Mouse (Mus musculus) thymus, adult 18-20 months (tissue): Measurements from ENCODE around the gene Gpt2.
A peak's percentile ranks its signal among the peaks of the same experiment; 100 is the strongest.

ENCODE experiments used
- DNase-seq, 2 experiments: peaks; one replicate each; pipeline ENCODE4 v3.0.0; 2022; ENCODE audit warnings: mixed read lengths in 2 of 2

The Gpt2 gene

GRCm38 (mm10) chr8:85487906-85488620 is 4.3 kb upstream of the Gpt2 start:
- DNase-seq = no peak

- DNase-seq = no peak
Observed at GRCm38 (mm10) chr8:85488631-85489030, 3.7 kb upstream of the Gpt2 start.

- no peak for DNase-seq
Observed at GRCm38 (mm10) chr8:85489546-85489945, 2.8 kb upstream of the Gpt2 start.

DNA sequence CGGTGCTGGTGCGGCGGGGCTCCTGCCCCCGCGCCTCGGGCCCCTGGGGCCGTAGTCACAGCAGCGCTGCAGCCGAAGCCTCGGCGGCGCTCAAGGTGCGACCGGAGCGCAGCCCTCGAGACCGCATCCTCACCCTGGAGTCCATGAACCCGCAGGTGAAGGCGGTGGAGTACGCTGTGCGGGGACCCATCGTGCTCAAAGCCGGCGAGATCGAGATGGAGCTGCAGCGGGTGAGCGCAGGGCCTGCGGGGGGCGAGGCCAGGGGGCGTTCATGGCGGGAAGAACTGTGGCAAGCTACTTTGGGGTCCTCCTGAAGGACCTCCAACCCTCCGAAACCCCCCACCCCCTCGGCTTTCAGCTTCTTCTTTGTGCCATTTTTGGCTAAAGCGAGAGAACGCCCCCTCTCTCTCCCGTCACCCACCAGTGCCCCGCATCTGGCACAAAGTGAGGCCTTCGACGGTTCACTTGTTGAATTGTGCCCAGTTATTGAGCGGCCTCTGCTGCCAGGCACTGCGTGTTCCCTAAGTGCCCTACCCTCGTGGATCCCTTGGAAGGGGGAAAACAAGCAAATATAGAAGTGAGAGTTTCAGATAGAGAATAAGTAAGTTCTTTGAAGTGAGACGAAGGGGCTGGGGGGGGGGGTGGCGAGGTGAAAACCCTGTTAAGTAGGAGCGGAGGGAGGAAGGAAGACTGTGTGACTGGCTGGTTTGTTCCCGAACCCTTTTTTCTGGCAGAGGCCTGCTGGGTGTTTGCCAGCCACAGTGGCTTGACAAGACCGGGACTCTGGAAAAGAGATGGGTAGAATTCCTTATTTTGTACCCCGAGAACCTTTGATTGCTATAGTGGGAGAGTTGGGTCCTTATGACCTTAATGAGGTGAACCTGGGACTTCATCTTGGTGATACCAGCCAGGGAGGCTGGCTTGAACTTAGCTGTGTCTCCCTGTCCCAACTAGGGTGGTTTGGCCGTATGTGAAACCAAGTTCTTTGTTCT is 860 bp downstream of the Gpt2 start:
- DNase-seq = peak in 1 of 2 experiments; percentile 13

GRCm38 (mm10) chr8:85496125-85496524 is 3.7 kb downstream of the Gpt2 start:
- no peak for DNase-seq

- DNase-seq = no peak
Observed at GRCm38 (mm10) chr8:85496778-85497177, 4.4 kb downstream of the Gpt2 start.

GRCm38 (mm10) chr8:85498577-85498976 is 6.2 kb downstream of the Gpt2 start:
- DNase-seq = no peak

- no peak for DNase-seq
Observed at GRCm38 (mm10) chr8:85500460-85500859, 8.1 kb downstream of the Gpt2 start.

- DNase-seq = no peak
Observed at GRCm38 (mm10) chr8:85500955-85501685, 8.7 kb downstream of the Gpt2 start.

- DNase-seq = no peak
Observed at GRCm38 (mm10) chr8:85502381-85502780, 10.0 kb downstream of the Gpt2 start.

DNA sequence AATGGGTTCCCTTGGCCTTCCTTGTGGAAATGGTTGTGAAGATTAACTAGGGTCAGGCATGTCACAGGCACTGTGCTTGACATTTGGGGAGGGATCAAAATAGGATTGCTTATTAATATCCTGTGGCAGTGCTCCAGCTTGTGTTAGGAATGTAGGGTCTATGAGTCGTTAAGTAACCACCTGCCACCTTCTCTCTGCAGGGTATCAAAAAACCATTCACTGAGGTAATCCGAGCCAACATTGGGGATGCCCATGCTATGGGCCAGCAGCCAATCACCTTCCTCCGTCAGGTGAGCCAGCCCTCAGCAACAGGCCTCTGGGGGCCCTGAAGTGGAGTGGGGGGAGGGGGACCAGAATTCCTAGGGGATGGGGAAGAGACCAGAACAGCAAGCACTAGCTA is 10.7 kb downstream of the Gpt2 start:
- no peak for DNase-seq

GRCm38 (mm10) chr8:85504704-85505103 is 12.3 kb downstream of the Gpt2 start:
- no peak for DNase-seq

- DNase-seq = no peak
Observed at GRCm38 (mm10) chr8:85506620-85507019, 14.2 kb downstream of the Gpt2 start.

- DNase-seq = no peak
Observed at GRCm38 (mm10) chr8:85508661-85509060, 16.3 kb downstream of the Gpt2 start.

DNA sequence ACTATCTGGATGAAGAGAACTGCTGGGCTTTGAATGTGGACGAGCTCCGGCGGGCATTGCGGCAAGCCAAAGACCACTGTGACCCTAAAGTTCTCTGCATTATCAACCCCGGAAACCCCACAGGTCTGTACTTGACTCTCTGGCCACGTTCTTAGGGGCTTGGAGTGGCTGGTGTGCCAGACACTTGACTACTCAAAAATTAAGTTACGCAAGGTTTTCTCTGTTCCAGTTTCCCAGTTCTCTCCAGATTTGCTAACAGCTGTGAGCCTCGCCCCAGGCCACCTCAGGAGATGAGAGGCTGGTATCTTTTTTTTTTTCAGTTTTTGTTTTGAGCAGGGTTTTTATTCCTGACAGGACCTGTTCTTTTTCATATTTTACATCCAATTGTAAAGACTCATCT is 19.9 kb downstream of the Gpt2 start:
- DNase-seq = no peak

GRCm38 (mm10) chr8:85513283-85513682 is 20.9 kb downstream of the Gpt2 start:
- no peak for DNase-seq

- no peak for DNase-seq
Observed at GRCm38 (mm10) chr8:85515391-85515790, 23.0 kb downstream of the Gpt2 start.

- no peak for DNase-seq
Observed at GRCm38 (mm10) chr8:85517336-85517735, 25.0 kb downstream of the Gpt2 start.

DNA sequence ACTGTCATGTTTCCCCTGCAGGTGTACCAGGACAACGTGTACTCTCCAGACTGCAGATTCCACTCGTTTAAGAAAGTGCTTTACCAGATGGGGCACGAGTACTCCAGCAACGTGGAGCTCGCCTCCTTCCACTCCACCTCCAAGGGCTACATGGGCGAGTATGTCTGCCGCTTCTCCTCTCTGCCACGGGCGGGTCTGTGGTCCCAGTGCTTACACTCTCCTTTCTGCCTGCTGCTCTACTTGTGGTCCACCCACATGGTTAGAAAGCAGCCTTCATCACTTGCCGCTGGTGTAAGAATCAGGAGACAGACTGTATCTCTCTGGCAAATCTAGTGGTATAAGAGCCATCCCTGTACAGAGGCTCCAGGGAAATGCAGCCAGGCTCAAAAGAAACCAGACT is 25.6 kb downstream of the Gpt2 start:
- DNase-seq = no peak

DNA sequence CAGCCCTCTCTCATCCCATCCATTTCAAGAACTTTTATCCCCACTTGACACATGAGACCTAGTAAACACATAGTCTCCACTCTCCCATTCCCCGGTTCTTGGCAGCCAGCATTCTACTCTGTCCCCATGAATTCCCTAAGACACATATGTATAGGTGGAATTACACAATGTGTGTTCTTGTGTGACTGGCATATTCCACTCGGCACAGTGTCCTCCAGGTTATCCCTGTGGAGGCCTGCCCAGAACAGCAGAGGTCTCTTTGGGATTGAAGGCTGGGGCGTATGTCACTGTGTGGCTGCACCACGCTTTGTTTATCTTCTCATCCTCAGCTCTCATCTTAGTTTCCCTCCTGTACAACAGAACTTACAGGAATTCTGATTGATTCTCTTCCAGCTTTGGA is 28.2 kb downstream of the Gpt2 start:
- DNase-seq = no peak

- no peak for DNase-seq
Observed at GRCm38 (mm10) chr8:85521332-85521731, 29.0 kb downstream of the Gpt2 start.

DNA sequence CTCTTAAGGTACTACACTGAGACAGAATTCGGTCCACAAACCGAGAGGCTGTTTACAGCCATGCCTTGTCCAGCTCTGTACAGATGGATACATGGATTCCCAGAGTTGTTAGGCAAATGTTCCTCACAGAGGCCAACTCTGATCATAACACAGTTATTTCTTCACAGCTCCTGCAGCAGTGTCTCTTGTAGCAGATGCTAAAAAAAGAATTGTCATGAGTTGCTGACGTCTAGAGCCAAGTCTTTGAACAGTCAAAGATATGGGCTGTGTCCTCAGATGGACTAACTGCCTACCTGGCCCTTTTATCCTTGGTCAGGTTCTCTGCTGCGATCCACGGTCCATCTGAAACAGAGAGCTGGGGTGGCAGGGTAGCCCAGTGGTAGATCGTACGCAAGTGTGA is 31.7 kb downstream of the Gpt2 start:
- DNase-seq = no peak

DNA sequence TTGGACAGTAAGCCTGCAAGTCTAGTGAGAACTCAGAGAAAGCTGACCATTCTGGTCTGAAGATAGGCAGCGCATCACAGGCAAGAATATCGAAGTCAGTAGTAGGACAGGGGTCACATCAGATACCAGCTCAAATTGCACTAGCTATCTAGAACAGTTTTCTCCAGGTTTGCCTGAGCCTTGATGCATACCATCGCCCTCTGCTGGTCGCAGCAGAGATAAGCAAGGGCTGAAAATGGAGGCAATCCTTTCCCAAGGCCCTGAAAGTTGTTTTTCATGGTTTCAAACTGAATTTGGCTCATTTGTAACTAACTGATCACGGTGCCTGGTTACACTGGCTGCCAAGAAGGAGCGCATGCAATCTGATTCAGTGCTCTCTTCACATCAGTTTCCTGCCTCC is 33.7 kb downstream of the Gpt2 start:
- DNase-seq = peak in 1 of 2 experiments; percentile 9
